Mouse (Mus musculus): ENCODE results near the gene Mtch1.

GRCm38 (mm10) chr17:29396056-29396799 lies 48.5 kb upstream of the Mtch1 start:
- TF ChIP-seq TAL1 (IDR thresholded peaks at IDR 0.05; ENCODE audit: low read length) (no peak), GATA1 (IDR thresholded peaks at IDR 0.05; ENCODE audit: low read length) (no peak)

Measured in erythroblast, embryonic 14.5 days (primary cell).